Mouse (Mus musculus): Measurements from ENCODE around the gene Pde9a.

DNA sequence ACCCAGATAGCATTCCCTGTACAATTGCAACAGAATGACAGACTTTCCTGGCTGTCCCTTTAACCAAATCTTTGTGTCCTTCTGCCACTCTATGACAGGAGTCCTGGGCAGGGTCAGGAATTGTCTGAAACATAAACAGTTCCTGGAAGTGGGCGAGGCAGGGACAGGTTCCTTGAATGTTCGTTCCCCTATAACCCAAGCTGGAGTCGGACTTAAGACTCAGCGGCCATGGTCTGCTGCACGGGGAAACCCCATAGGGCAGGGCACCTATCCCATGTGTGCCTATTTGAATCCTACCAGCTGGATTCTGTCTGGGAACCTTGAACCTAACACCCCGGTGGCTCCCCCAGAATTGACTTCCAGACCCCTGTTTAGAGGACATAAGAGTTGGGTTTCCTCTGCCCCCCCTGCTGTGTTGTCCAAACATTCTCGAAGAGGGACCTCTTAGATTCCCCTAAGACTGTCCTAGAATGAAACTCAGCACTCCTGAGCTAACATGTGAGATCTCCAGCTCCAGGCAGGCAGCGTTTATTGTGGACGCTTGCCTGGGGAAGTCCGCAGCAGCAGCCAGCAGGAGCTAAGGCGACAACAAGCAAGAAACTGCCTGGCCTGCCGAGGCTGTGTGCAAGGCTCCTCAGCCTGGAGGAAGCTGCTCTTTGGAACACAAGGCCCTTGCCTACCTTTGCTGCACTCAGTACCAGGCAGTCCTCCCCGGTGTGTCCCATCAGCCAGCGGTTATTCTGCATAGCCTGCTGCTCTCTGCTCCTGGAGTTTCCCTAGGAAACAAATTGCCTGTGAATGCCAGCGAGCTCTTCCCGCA, 48.2 kb downstream of the Pde9a start:
- TF ChIP-seq CTCF (IDR thresholded peaks at IDR 0.05; ENCODE audit: insufficient read depth, low read length) = no peak
- TF ChIP-seq POLR2A (IDR thresholded peaks at IDR 0.05; ENCODE audit: borderline replicate concordance, extremely low read depth, low read depth, low read length) = peak; percentile 51; the same call in 1 of the 2 replicates

Data from lung, adult 2 months (tissue).